Mouse (Mus musculus): ENCODE results near the gene Ubr1. TPM values are rescaled to one million over a fixed set of nuclear protein-coding genes. Genes with fewer than 3 reads are reported as not detected.

The Ubr1 gene
- polyA plus RNA-seq, 1 experiment from 2014 or later = 17.9 TPM

- H3K4me3 ChIP-seq (ENCODE audit: low read depth, low read length) = no peak overlapping the region
- H3K9ac ChIP-seq (replicated peaks; ENCODE audit: low read length) = no peak overlapping the region
- no peaks in the 10 kb centered on the region for H3K36me3 ChIP-seq (replicated peaks; ENCODE audit: control insufficient read depth, insufficient read depth, low read depth, low read length)
- no peaks in the 10 kb centered on the region for H3K9me3 ChIP-seq (replicated peaks; ENCODE audit: control insufficient read depth, low read length)
- no peaks in the 10 kb centered on the region for H3K4me1 ChIP-seq (ENCODE audit: control insufficient read depth, insufficient read depth, low read length)
- DNase-seq (ENCODE audit: low spot score) = no peak
- no peak for ATAC-seq (replicated peaks; ENCODE audit: insufficient number of reproducible peaks, low FRiP score, low TSS enrichment, low read depth)
- no peak overlapping the region for H3K27ac ChIP-seq (replicated peaks; ENCODE audit: low read depth, low read length)
- 96% methylated on average over 1 of the region's 1 CpGs for WGBS
- no peak overlapping the region for H3K4me2 ChIP-seq (ENCODE audit: low read depth, low read length)
- no peaks in the 10 kb centered on the region for H3K27me3 ChIP-seq (ENCODE audit: control insufficient read depth, insufficient read depth, low read length)
Measured at GRCm38 (mm10) chr2:120845280-120845679, 125.2 kb downstream of the Ubr1 start.

- 82% methylated on average over 4 of the region's 4 CpGs for WGBS
- no peak overlapping the region for H3K4me3 ChIP-seq (ENCODE audit: low read depth, low read length)
- no peak for ATAC-seq (replicated peaks; ENCODE audit: insufficient number of reproducible peaks, low FRiP score, low TSS enrichment, low read depth)
- H3K27ac ChIP-seq (replicated peaks; ENCODE audit: low read depth, low read length) = no peak overlapping the region
- H3K36me3 ChIP-seq (replicated peaks; ENCODE audit: control insufficient read depth, insufficient read depth, low read depth, low read length) = no peaks in the 10 kb centered on the region
- no peak overlapping the region for H3K9ac ChIP-seq (replicated peaks; ENCODE audit: low read length)
- H3K4me1 ChIP-seq (ENCODE audit: control insufficient read depth, insufficient read depth, low read length) = no peaks in the 10 kb centered on the region
- H3K9me3 ChIP-seq (replicated peaks; ENCODE audit: control insufficient read depth, low read length) = no peaks in the 10 kb centered on the region
- no peak for DNase-seq (ENCODE audit: low spot score)
- H3K4me2 ChIP-seq (ENCODE audit: low read depth, low read length) = no peak overlapping the region
- H3K27me3 ChIP-seq (ENCODE audit: control insufficient read depth, insufficient read depth, low read length) = no peaks in the 10 kb centered on the region
Measured at GRCm38 (mm10) chr2:120843990-120844389, 126.5 kb downstream of the Ubr1 start.

- no peak overlapping the region for H3K4me2 ChIP-seq (ENCODE audit: low read depth, low read length)
- H3K4me1 ChIP-seq (ENCODE audit: control insufficient read depth, insufficient read depth, low read length) = no peaks in the 10 kb centered on the region
- DNase-seq (ENCODE audit: low spot score) (no peak), ATAC-seq (replicated peaks; ENCODE audit: insufficient number of reproducible peaks, low FRiP score, low TSS enrichment, low read depth) (no peak)
- no peak overlapping the region for H3K4me3 ChIP-seq (ENCODE audit: low read depth, low read length)
- 88% methylated on average over 1 of the region's 1 CpGs for WGBS
- no peak overlapping the region for H3K27ac ChIP-seq (replicated peaks; ENCODE audit: low read depth, low read length)
- H3K36me3 ChIP-seq (replicated peaks; ENCODE audit: control insufficient read depth, insufficient read depth, low read depth, low read length) = no peaks in the 10 kb centered on the region
- no peaks in the 10 kb centered on the region for H3K9me3 ChIP-seq (replicated peaks; ENCODE audit: control insufficient read depth, low read length)
- H3K9ac ChIP-seq (replicated peaks; ENCODE audit: low read length) = no peak overlapping the region
- H3K27me3 ChIP-seq (ENCODE audit: control insufficient read depth, insufficient read depth, low read length) = no peaks in the 10 kb centered on the region
Measured at GRCm38 (mm10) chr2:120841211-120841610, 129.3 kb downstream of the Ubr1 start.

- no peak overlapping the region for H3K4me2 ChIP-seq (ENCODE audit: low read depth, low read length)
- WGBS = 95% methylated on average over 4 of the region's 4 CpGs
- ATAC-seq (replicated peaks; ENCODE audit: insufficient number of reproducible peaks, low FRiP score, low TSS enrichment, low read depth) = no peak
Measured at GRCm38 (mm10) chr2:120835167-120835566, 135.3 kb downstream of the Ubr1 start.

GRCm38 (mm10) chr2:120826936-120827638 is 143.4 kb downstream of the Ubr1 start:
- no peak overlapping the region for H3K4me3 ChIP-seq (ENCODE audit: low read depth, low read length)

More at GRCm38 (mm10) chr2:120835167-120835566, 135.3 kb downstream of the Ubr1 start:
- DNase-seq (ENCODE audit: low spot score) = no peak
- no peaks in the 10 kb centered on the region for H3K9me3 ChIP-seq (replicated peaks; ENCODE audit: control insufficient read depth, low read length)
- no peak overlapping the region for H3K4me3 ChIP-seq (ENCODE audit: low read depth, low read length)
- H3K27me3 ChIP-seq (ENCODE audit: control insufficient read depth, insufficient read depth, low read length) = no peaks in the 10 kb centered on the region
- no peak overlapping the region for H3K27ac ChIP-seq (replicated peaks; ENCODE audit: low read depth, low read length)
- H3K9ac ChIP-seq (replicated peaks; ENCODE audit: low read length) = no peak overlapping the region
- no peaks in the 10 kb centered on the region for H3K4me1 ChIP-seq (ENCODE audit: control insufficient read depth, insufficient read depth, low read length)
- no peaks in the 10 kb centered on the region for H3K36me3 ChIP-seq (replicated peaks; ENCODE audit: control insufficient read depth, insufficient read depth, low read depth, low read length)

More at GRCm38 (mm10) chr2:120826936-120827638, 143.4 kb downstream of the Ubr1 start:
- Histone ChIP-seq H3K9me3 (replicated peaks; ENCODE audit: control insufficient read depth, low read length) (no peaks in the 10 kb centered on the region), H3K4me2 (ENCODE audit: low read depth, low read length) (no peak overlapping the region), H3K4me1 (ENCODE audit: control insufficient read depth, insufficient read depth, low read length) (no peaks in the 10 kb centered on the region), H3K9ac (replicated peaks; ENCODE audit: low read length) (no peak overlapping the region), H3K36me3 (replicated peaks; ENCODE audit: control insufficient read depth, insufficient read depth, low read depth, low read length) (no peaks in the 10 kb centered on the region), H3K27ac (replicated peaks; ENCODE audit: low read depth, low read length) (no peak overlapping the region), H3K27me3 (ENCODE audit: control insufficient read depth, insufficient read depth, low read length) (no peaks in the 10 kb centered on the region)
- no peak for ATAC-seq (replicated peaks; ENCODE audit: insufficient number of reproducible peaks, low FRiP score, low TSS enrichment, low read depth)
- DNase-seq (ENCODE audit: low spot score) = no peak
- WGBS = 77% methylated on average over 1 of the region's 1 CpGs

Small RNA genes lying within 50 kb of the gene (microRNA-seq; reads per million reads assigned to microRNA genes)
- gene Gm44325 (ENCODE audit: borderline number of aligned reads) = not detected

Other genes with a start within 250 kb of the Ubr1 start
- 6.8 and 7.5 TPM in 2 replicates for gene Cdan1, start 120.6 kb downstream of the Ubr1 start, polyA plus RNA-seq (2014; fragmentation: Nextera tagmentation; extraction: Ambion mirVana)
- gene Ttbk2, start 120.1 kb downstream of the Ubr1 start, polyA plus RNA-seq (2014; fragmentation: Nextera tagmentation; extraction: Ambion mirVana) = 5.5 and 6.4 TPM in 2 replicates
- 2.1 and 2.8 TPM in 2 replicates for gene Tmem62, start 6.3 kb upstream of the Ubr1 start, polyA plus RNA-seq (2014; fragmentation: Nextera tagmentation; extraction: Ambion mirVana)
- 33.3 and 40.9 TPM in 2 replicates for gene Ccndbp1, start 37.7 kb upstream of the Ubr1 start, polyA plus RNA-seq (2014; fragmentation: Nextera tagmentation; extraction: Ambion mirVana)
- 6.5 and 6.7 TPM in 2 replicates for gene Epb42, start 66.4 kb upstream of the Ubr1 start, polyA plus RNA-seq (2014; fragmentation: Nextera tagmentation; extraction: Ambion mirVana)
- gene Tgm5, start 115.1 kb upstream of the Ubr1 start, polyA plus RNA-seq (2014; fragmentation: Nextera tagmentation; extraction: Ambion mirVana) = not detected in 2 replicates
- gene Tgm7, start 139.1 kb upstream of the Ubr1 start, polyA plus RNA-seq (2014; fragmentation: Nextera tagmentation; extraction: Ambion mirVana) = not detected in 2 replicates
- gene Adal, start 169.7 kb upstream of the Ubr1 start, polyA plus RNA-seq (2014; fragmentation: Nextera tagmentation; extraction: Ambion mirVana) = 28.2 and 29.0 TPM in 2 replicates
- gene Lcmt2, start 169.9 kb upstream of the Ubr1 start, polyA plus RNA-seq (2014; fragmentation: Nextera tagmentation; extraction: Ambion mirVana) = 23.0 and 25.2 TPM in 2 replicates
- 60.7 and 65.1 TPM in 2 replicates for gene Tubgcp4, start 199.9 kb upstream of the Ubr1 start, polyA plus RNA-seq (2014; fragmentation: Nextera tagmentation; extraction: Ambion mirVana)
- gene Zscan29, start 200.4 kb upstream of the Ubr1 start, polyA plus RNA-seq (2014; fragmentation: Nextera tagmentation; extraction: Ambion mirVana) = 10.2 and 13.6 TPM in 2 replicates